Mouse (Mus musculus) heart, embryonic 12.5 days (tissue): Measurements from ENCODE around the gene Olfr272. TPM values are rescaled to one million over a fixed set of nuclear protein-coding genes. Genes with fewer than 3 reads are reported as not detected.

ENCODE experiments used
- ATAC-seq: fragments of 200-750 bp; cut with Nextera tagmentation; 2 replicates; pipeline ENCODE4 v1.8.0; 2017; ENCODE audit warnings: moderate TSS enrichment, moderate library complexity; ENCODE audit not compliant: insufficient number of reproducible peaks, low FRiP score
- H3K27ac ChIP-seq: fragments of 300-500 bp; sonication (generic); 2 replicates; pipeline ENCODE4 v1.5.1; 2016; ENCODE audit warnings: mild to moderate bottlenecking, moderate library complexity; ENCODE audit not compliant: poor library complexity, severe bottlenecking
- H3K27me3 ChIP-seq: fragments of 300-500 bp; sonication (generic); replicated peaks from 2 replicates; pipeline ENCODE4 v1.6.1; 2016; ENCODE audit warnings: mild to moderate bottlenecking, moderate library complexity
- H3K36me3 ChIP-seq: fragments of 300-500 bp; sonication (generic); 2 replicates; pipeline ENCODE4 v1.6.1; 2016; ENCODE audit warnings: mild to moderate bottlenecking, moderate library complexity
- H3K4me1 ChIP-seq: fragments of 300-500 bp; sonication (generic); replicated peaks from 2 replicates; pipeline ENCODE4 v1.6.1; 2016; ENCODE audit warnings: mild to moderate bottlenecking
- H3K4me2 ChIP-seq: fragments of 300-500 bp; sonication (generic); 2 replicates; pipeline ENCODE4 v1.6.1; 2016; ENCODE audit warnings: mild to moderate bottlenecking, moderate library complexity
- H3K4me3 ChIP-seq: fragments of 300-500 bp; sonication (generic); 2 replicates; pipeline ENCODE4 v1.5.1; 2016; ENCODE audit warnings: mild to moderate bottlenecking
- H3K9ac ChIP-seq: fragments of 300-500 bp; sonication (generic); 2 replicates; pipeline ENCODE4 v1.6.1; 2016; ENCODE audit warnings: mild to moderate bottlenecking, moderate library complexity
- H3K9me3 ChIP-seq: fragments of 300-500 bp; sonication (generic); replicated peaks from 2 replicates; pipeline ENCODE4 v1.6.1; 2016; ENCODE audit warnings: mild to moderate bottlenecking, moderate library complexity
- WGBS: fragments of 180-500 bp; shearing (Covaris S2); methylation state at CpG from one replicate; pipeline ENCODE4 v1.1.7; 2016; 5-methylcytosine and 5-hydroxymethylcytosine counted together
- polyA plus RNA-seq: library from polyadenylated mRNA; unstranded; fragments of >200 nt; fragmentation: Nextera tagmentation; extraction: Ambion mirVana; gene quantifications from 2 replicates; pipeline ENCODE4 v1.2.1, GENCODE M21; 2016

Gene Olfr272
- polyA plus RNA-seq = not detected in 2 replicates

DNA sequence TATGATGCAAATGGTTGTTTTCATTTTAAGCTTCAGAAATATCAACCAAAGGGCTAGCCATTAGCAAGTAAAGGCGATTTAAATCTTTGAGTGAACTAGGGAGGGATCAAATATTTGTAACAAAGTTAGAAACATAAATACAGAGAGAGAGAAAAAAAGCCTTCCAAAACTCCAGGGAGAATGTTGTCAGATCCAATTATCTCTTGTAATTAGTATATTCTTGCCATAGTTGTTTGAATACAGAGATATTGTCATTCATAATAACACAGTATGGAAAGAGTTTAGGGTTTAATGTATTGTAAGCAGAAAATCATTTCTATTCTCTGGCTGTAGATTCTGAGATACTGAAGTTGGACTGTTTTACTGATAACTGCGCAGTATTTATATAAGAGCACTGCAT lies at the start of gene Olfr272:
TSS of gene Olfr272 (minus strand) at position 101 of the 400 bp plus-strand sequence.
- no peak within 1 kb of the TSS for H3K9ac ChIP-seq
- ATAC-seq = no peak
- no peak within 1 kb of the TSS for H3K4me2 ChIP-seq
- H3K36me3 ChIP-seq = no peaks in the 10 kb centered on the region
- no peak within 1 kb of the TSS for H3K27ac ChIP-seq
- 76% methylated on average over 2 of the region's 2 CpGs for WGBS
- no peaks in the 10 kb centered on the region for H3K27me3 ChIP-seq
- no peaks in the 10 kb centered on the region for H3K9me3 ChIP-seq
- H3K4me1 ChIP-seq = no peaks in the 10 kb centered on the region
- H3K4me3 ChIP-seq = no peak within 1 kb of the TSS

GRCm38 (mm10) chr4:52964247-52964646 lies 45.3 kb upstream of the Olfr272 start, which contains the start of gene Olfr270:
Gene Olfr270, plus strand, starts transcription at chr4:52964547.
- Histone ChIP-seq H3K27me3 (no peaks in the 10 kb centered on the region), H3K4me2 (no peak within 1 kb of the TSS), H3K36me3 (no peaks in the 10 kb centered on the region), H3K9ac (no peak within 1 kb of the TSS), H3K4me3 (no peak within 1 kb of the TSS), H3K27ac (no peak within 1 kb of the TSS), H3K4me1 (no peaks in the 10 kb centered on the region), H3K9me3 (no peaks in the 10 kb centered on the region)
- no peak for ATAC-seq

- H3K4me3 ChIP-seq = no peak overlapping the region
- H3K9ac ChIP-seq = no peak overlapping the region
- H3K4me1 ChIP-seq = no peaks in the 10 kb centered on the region
- no peak overlapping the region for H3K4me2 ChIP-seq
- H3K27me3 ChIP-seq = no peaks in the 10 kb centered on the region
- WGBS = 35% methylated on average over 4 of the region's 4 CpGs
- no peak overlapping the region for H3K27ac ChIP-seq
- no peaks in the 10 kb centered on the region for H3K9me3 ChIP-seq
- no peaks in the 10 kb centered on the region for H3K36me3 ChIP-seq
- no peak for ATAC-seq
Measured at GRCm38 (mm10) chr4:52958693-52959092, 39.7 kb upstream of the Olfr272 start.

DNA sequence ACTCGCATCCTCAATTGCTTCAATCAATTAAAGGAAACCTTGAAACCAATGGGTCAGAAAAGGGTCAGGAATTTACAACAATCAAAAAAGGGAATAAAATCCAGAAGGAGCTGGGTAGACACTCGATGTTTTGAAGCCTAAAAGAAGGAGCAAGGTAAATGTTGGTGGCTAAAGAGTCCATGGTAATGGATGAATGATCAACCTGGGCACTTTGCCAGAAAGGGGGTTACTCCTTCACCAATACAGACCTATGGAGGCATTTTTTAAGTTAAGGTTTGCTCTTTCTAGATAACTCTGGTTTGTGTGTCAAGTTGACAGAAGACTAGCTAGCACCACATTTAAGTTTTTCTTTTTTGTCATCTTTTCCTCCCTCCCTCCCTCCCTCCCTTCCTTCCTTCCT lies 30.0 kb upstream of the Olfr272 start:
- no peak for ATAC-seq
- Histone ChIP-seq H3K27me3 (no peaks in the 10 kb centered on the region), H3K9ac (no peak overlapping the region), H3K27ac (no peak overlapping the region), H3K4me2 (no peak overlapping the region), H3K4me3 (no peak overlapping the region), H3K9me3 (no peaks in the 10 kb centered on the region), H3K4me1 (no peaks in the 10 kb centered on the region), H3K36me3 (no peaks in the 10 kb centered on the region)
- WGBS = 81% methylated on average over 2 of the region's 2 CpGs

DNA sequence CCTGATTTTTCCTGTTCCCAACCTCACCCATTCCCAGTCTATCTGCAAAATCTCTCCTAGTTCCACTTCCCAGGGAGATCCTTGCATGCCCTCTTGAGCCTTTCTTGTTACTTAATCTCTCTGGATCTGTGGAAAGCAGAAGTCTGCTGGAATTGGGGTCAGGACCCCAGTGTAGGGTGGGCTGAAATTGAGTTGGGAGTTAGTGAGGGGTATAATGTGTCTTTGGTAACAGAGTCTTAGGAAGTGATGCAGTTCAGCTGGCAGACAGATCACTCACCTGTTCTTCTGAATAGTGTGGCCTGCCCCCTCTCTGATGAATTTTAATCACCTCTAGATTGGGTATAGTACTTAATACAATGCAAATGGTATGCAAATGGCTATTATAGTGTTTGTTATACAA lies 27.7 kb upstream of the Olfr272 start:
- no peak for ATAC-seq
- Histone ChIP-seq H3K9me3 (no peaks in the 10 kb centered on the region), H3K4me2 (no peak overlapping the region), H3K9ac (no peak overlapping the region), H3K36me3 (no peaks in the 10 kb centered on the region), H3K27ac (no peak overlapping the region), H3K4me3 (no peak overlapping the region), H3K27me3 (no peaks in the 10 kb centered on the region), H3K4me1 (no peaks in the 10 kb centered on the region)

DNA sequence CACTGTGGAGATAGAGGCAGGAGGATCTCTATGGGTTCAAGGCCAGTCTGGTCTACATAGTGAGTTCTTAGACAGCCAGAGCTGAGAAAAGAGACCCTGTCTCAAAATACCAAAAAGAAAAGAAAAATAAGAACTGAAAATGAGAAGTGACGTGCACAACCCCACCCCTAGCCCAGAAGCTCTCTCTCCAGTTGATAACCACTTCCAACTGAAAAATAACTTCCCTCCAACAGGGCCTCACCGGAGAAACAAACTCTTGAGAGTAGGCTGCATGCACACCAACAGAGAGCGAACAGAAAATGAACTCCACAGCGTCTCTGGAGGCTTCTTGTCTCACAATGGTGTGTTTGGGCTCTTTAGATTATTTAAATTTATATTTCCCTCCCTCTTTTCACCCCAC lies 11.5 kb upstream of the Olfr272 start:
- no peak for ATAC-seq
- H3K36me3 ChIP-seq = no peaks in the 10 kb centered on the region
- whole genome bisulfite sequencing = 86% methylated on average over 4 of the region's 4 CpGs
- no peak overlapping the region for H3K9ac ChIP-seq
- H3K4me1 ChIP-seq = no peaks in the 10 kb centered on the region
- no peak overlapping the region for H3K4me2 ChIP-seq
- no peak overlapping the region for H3K4me3 ChIP-seq
- H3K27me3 ChIP-seq = no peaks in the 10 kb centered on the region
- no peak overlapping the region for H3K27ac ChIP-seq
- no peaks in the 10 kb centered on the region for H3K9me3 ChIP-seq

GRCm38 (mm10) chr4:52917311-52917688 lies 1.7 kb downstream of the Olfr272 start:
- ATAC-seq = no peak
- H3K27me3 ChIP-seq = no peaks in the 10 kb centered on the region
- no peak overlapping the region for H3K27ac ChIP-seq
- H3K36me3 ChIP-seq = no peaks in the 10 kb centered on the region
- no peak overlapping the region for H3K9ac ChIP-seq
- H3K4me2 ChIP-seq = no peak overlapping the region
- no peaks in the 10 kb centered on the region for H3K4me1 ChIP-seq
- H3K4me3 ChIP-seq = no peak overlapping the region
- 78% methylated on average over 2 of the region's 2 CpGs for WGBS
- no peaks in the 10 kb centered on the region for H3K9me3 ChIP-seq

- Histone ChIP-seq H3K4me3 (no peak overlapping the region), H3K27ac (no peak overlapping the region)
- WGBS = 78% methylated on average over 6 of the region's 6 CpGs
Measured at GRCm38 (mm10) chr4:52916659-52917310, 2.2 kb downstream of the Olfr272 start.

GRCm38 (mm10) chr4:52912409-52912808 lies 6.6 kb downstream of the Olfr272 start:
- ATAC-seq = no peak
- Histone ChIP-seq H3K27me3 (no peaks in the 10 kb centered on the region), H3K4me1 (no peaks in the 10 kb centered on the region), H3K9me3 (no peaks in the 10 kb centered on the region), H3K4me3 (no peak overlapping the region), H3K36me3 (no peaks in the 10 kb centered on the region), H3K27ac (no peak overlapping the region), H3K9ac (no peak overlapping the region), H3K4me2 (no peak overlapping the region)
- WGBS = 32% methylated on average over 3 of the region's 3 CpGs

More at GRCm38 (mm10) chr4:52916659-52917310, 2.2 kb downstream of the Olfr272 start:
- Histone ChIP-seq H3K9me3 (no peaks in the 10 kb centered on the region), H3K9ac (no peak overlapping the region), H3K36me3 (no peaks in the 10 kb centered on the region), H3K27me3 (no peaks in the 10 kb centered on the region), H3K4me2 (no peak overlapping the region), H3K4me1 (no peaks in the 10 kb centered on the region)
- no peak for ATAC-seq

DNA sequence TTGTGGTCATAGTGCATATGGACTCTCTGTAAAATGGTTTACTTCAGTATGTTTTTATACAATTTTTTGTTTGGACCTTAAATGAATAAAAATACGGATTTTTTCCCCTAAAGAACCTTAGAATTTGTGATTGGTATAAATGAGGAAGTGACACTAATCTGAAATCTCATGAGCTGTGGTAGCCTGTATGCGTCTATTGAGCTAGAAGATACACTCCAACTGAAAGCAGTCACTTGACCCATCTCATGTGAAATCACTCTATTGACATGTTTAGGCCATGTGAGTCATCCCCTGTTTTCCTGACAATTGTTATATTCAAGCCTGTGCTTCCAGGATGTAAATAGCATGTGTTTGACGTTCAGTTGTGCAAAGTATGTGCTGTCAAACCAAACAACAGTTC lies 9.4 kb downstream of the Olfr272 start:
- H3K4me2 ChIP-seq = no peak overlapping the region
- no peak overlapping the region for H3K27ac ChIP-seq
- no peaks in the 10 kb centered on the region for H3K36me3 ChIP-seq
- no peaks in the 10 kb centered on the region for H3K4me1 ChIP-seq
- no peak overlapping the region for H3K4me3 ChIP-seq
- H3K27me3 ChIP-seq = no peaks in the 10 kb centered on the region
- no peak for ATAC-seq
- 58% methylated on average over 3 of the region's 3 CpGs for WGBS
- H3K9me3 ChIP-seq = no peaks in the 10 kb centered on the region
- H3K9ac ChIP-seq = no peak overlapping the region

DNA sequence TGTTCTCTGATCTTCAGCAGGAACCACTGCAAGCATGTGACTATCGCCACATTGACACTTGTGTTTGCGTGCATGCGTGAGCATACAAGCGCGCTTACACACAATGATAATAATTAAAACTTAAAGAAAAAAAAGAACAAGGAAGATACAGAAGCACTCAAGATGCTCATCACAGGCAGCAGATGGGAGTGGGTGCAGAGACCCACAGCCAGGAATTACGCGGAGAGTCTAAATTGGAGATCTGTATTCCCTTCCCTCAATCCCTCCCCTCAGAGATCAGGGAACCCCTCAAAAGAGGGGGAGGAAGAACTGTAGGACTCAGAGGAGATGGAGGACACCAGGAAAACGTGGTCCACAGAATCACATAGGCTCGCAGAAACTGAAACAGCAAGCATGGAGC lies 54.8 kb downstream of the Olfr272 start:
- WGBS = 86% methylated on average over 9 of the region's 9 CpGs
- Histone ChIP-seq H3K36me3 (no peaks in the 10 kb centered on the region), H3K27ac (no peak overlapping the region), H3K27me3 (no peaks in the 10 kb centered on the region), H3K9ac (no peak overlapping the region), H3K4me3 (no peak overlapping the region), H3K9me3 (no peaks in the 10 kb centered on the region), H3K4me2 (no peak overlapping the region), H3K4me1 (no peaks in the 10 kb centered on the region)
- ATAC-seq = no peak
